Mouse (Mus musculus) neural tube, embryonic 11.5 days (tissue): ENCODE measurements around the gene Spsb4. TPM values are rescaled to one million over a fixed set of nuclear protein-coding genes. Genes with fewer than 3 reads are reported as not detected.

Experiments
- ATAC-seq: fragments of 200-750 bp; cut with Nextera tagmentation; 2 replicates; pipeline ENCODE4 v1.8.0; 2017; ENCODE audit warnings: moderate number of reproducible peaks, mild to moderate bottlenecking, moderate TSS enrichment, moderate library complexity; ENCODE audit not compliant: insufficient read depth, low FRiP score, low TSS enrichment
- DNase-seq: peaks from one replicate; pipeline ENCODE4 v3.0.0-alpha.2; 2015; ENCODE audit warnings: low spot score
- H3K27ac ChIP-seq: fragments of 300-500 bp; sonication (generic); 2 replicates; pipeline ENCODE4 v1.5.1; 2014; ENCODE audit warnings: low read depth, mild to moderate bottlenecking, low read length
- H3K27me3 ChIP-seq: fragments of 300-500 bp; sonication (generic); 2 replicates; pipeline ENCODE4 v1.6.1; 2014; ENCODE audit warnings: mild to moderate bottlenecking, low read length, mixed read lengths; ENCODE audit not compliant: control insufficient read depth, insufficient read depth
- H3K36me3 ChIP-seq: fragments of 300-500 bp; sonication (generic); 2 replicates; pipeline ENCODE4 v1.6.1; 2014; ENCODE audit warnings: mild to moderate bottlenecking, low read length, moderate library complexity, mixed read lengths; ENCODE audit not compliant: control insufficient read depth, insufficient read depth
- H3K4me1 ChIP-seq: fragments of 300-500 bp; sonication (generic); 2 replicates; pipeline ENCODE4 v1.6.1; 2014; ENCODE audit warnings: low read length, mixed read lengths; ENCODE audit not compliant: control insufficient read depth, insufficient read depth
- H3K4me2 ChIP-seq: fragments of 300-500 bp; sonication (generic); 2 replicates; pipeline ENCODE4 v1.6.1; 2014; ENCODE audit warnings: low read depth, mild to moderate bottlenecking, moderate library complexity
- H3K4me3 ChIP-seq: fragments of 300-500 bp; sonication (generic); 2 replicates; pipeline ENCODE4 v1.5.1; 2014; ENCODE audit warnings: low read depth, low read length
- H3K9ac ChIP-seq: fragments of 300-500 bp; sonication (generic); 2 replicates; pipeline ENCODE4 v1.6.1; 2014; ENCODE audit warnings: mild to moderate bottlenecking, low read length
- H3K9me3 ChIP-seq: fragments of 300-500 bp; sonication (generic); 2 replicates; pipeline ENCODE4 v1.6.1; 2016; ENCODE audit warnings: low read length; ENCODE audit not compliant: control insufficient read depth
- WGBS: fragments of 180-500 bp; shearing (Covaris S2); extraction: QIAGEN DNeasy Blood & Tissue Kit; methylation state at CpG from one replicate; pipeline ENCODE4 v1.1.7; 2014; 5-methylcytosine and 5-hydroxymethylcytosine counted together
- polyA plus RNA-seq: library from polyadenylated mRNA; unstranded; fragments of >200 nt; fragmentation: Nextera tagmentation; extraction: Ambion mirVana; gene quantifications from 2 replicates; pipeline ENCODE4 v1.2.1, GENCODE M21; 2014

Spsb4 gene
- 115 and 125 TPM in 2 replicates for polyA plus RNA-seq

DNA sequence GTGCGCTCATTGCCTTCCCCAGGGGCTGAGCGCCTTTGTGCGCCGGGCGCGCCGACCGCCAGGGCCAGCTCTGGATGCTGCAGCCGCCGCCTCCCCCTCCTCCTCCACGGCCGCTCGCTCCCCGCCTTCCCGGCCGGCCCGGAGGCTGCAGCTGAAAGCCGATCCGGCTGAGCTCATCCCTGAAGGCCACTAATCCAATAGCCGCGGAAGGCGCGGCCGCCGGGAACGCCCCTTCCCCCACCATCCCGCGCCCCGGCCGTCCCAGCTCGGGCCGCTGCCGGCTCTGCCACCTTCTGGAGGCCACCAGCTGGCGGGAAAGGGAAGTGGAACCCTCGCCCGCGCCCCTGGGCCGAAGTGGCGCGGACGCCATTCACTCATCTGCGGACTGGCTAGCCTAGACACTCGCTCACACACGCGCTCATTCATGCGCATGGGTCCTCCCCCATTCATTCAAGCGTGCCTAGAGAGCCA lies at the start of gene Spsb4:
TSS of gene Spsb4 (minus strand) at position 167 of the 471 bp plus-strand sequence.
- peak; percentile 96 for DNase-seq
- H3K4me2 ChIP-seq, result peak within 1 kb of the TSS; percentile 74
- no peaks in the 10 kb centered on the region for H3K9me3 ChIP-seq
- peak within 1 kb of the TSS; percentile 100 for H3K27ac ChIP-seq
- WGBS, result under 1% methylated on average over 46 of the region's 47 CpGs
- ATAC-seq, result peak; percentile 90
- H3K4me3 ChIP-seq, result peak within 1 kb of the TSS; percentile 84
- H3K4me1 ChIP-seq, result peaks cover 25% of the 10 kb centered on the region
- H3K9ac ChIP-seq, result peak within 1 kb of the TSS; percentile 99
- H3K36me3 ChIP-seq, result no peaks in the 10 kb centered on the region
- H3K27me3 ChIP-seq, result no peaks in the 10 kb centered on the region

DNA sequence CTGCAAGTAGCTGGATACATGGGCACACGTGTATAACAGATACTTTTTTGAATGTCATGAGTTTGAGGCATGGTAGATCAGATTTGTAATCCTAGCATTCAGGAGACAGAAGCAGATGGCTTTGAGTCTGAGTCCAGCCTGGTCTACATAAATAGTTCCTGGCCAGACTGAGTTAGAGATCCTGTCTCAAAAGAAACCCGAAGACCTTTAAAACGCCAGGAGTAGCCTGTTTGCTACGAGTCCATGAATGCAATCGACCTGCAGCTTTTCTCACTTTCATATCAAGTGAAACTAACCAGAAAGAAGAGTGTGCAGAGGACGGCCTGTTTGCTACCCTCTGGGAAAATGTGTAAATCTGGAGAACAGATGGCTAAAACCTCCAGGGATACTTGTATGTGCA lies 49.1 kb upstream of the Spsb4 start:
- H3K4me2 ChIP-seq, result no peak overlapping the region
- H3K4me1 ChIP-seq, result peaks cover 11% of the 10 kb centered on the region; the same call in 1 of the 2 replicates
- no peak overlapping the region for H3K9ac ChIP-seq
- H3K4me3 ChIP-seq, result no peak overlapping the region
- H3K9me3 ChIP-seq, result no peaks in the 10 kb centered on the region
- H3K36me3 ChIP-seq, result no peaks in the 10 kb centered on the region
- H3K27me3 ChIP-seq, result no peaks in the 10 kb centered on the region
- 75% methylated on average over 6 of the region's 6 CpGs for WGBS
- no peak for DNase-seq
- ATAC-seq, result no peak
- no peak overlapping the region for H3K27ac ChIP-seq

DNA sequence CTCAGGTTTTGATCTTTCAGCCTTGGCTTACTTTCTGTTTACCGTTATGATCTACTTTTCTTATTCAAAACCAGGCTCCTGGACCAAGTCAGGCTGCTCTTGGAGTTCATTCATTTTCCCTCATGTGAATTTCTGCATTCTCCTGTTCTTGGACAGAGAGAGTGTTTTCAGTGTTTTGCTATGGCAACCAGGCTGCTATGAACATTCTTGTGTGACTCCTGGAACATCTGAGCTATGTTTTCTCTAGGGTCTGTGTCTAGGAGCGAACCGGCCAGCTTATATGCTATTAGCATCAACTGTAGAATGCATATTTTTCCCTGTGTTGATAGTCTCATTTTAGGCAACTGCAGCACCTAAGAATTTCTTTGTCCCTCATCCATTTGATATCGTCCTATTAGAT lies 47.2 kb upstream of the Spsb4 start:
- Histone ChIP-seq H3K27ac (no peak overlapping the region), H3K4me1 (peaks cover 11% of the 10 kb centered on the region; the same call in 1 of the 2 replicates), H3K9me3 (no peaks in the 10 kb centered on the region), H3K9ac (no peak overlapping the region), H3K36me3 (no peaks in the 10 kb centered on the region), H3K27me3 (no peaks in the 10 kb centered on the region), H3K4me2 (no peak overlapping the region), H3K4me3 (no peak overlapping the region)
- WGBS, result 58% methylated on average over 4 of the region's 4 CpGs
- DNase-seq (no peak), ATAC-seq (no peak)

DNA sequence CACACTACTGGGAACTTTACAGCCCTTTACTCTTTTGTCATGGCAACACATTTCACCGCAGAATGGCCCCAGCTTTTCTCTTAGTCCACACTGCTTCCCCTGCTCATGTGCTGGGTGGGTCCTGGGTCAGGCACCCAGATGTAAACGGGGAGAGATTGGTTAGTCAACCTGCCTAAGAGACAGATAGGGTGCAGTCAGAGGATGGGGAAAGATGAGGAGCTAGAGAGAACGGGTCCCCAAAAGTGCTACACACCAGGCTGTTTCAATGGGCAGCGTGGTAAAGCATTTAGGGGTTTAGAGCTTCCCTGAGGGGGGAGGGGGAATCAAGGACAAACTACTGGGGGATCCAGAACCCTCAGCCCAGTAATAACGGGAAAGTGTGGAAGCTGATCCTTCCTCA lies 46.6 kb upstream of the Spsb4 start:
- Histone ChIP-seq H3K27ac (no peak overlapping the region), H3K4me3 (no peak overlapping the region), H3K27me3 (no peaks in the 10 kb centered on the region), H3K36me3 (no peaks in the 10 kb centered on the region), H3K9me3 (no peaks in the 10 kb centered on the region), H3K4me2 (no peak overlapping the region), H3K9ac (no peak overlapping the region), H3K4me1 (peaks cover 11% of the 10 kb centered on the region; the same call in 1 of the 2 replicates)
- 21% methylated on average over 5 of the region's 5 CpGs for WGBS
- DNase-seq, result no peak
- no peak for ATAC-seq

DNA sequence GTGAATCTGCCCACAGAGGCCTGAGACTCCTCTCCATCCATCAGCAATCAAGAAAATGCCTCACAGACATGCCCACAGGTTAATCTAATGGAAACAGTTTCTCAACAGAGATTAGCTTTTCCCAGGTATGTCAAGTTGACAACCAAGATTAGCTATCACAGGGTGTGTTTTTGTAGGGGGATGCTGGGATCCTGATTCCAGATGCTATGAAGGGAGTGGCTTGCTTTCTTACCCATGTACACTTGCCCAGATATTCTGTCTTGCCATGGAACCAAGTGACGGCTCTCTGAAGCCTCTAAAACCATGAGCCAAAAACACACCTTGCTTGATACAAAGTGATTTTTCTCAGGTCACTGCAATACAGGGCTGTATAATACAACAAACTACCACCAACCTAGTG lies 45.5 kb upstream of the Spsb4 start:
- no peaks in the 10 kb centered on the region for H3K9me3 ChIP-seq
- H3K4me1 ChIP-seq, result peaks cover 11% of the 10 kb centered on the region; the same call in 1 of the 2 replicates
- no peak overlapping the region for H3K27ac ChIP-seq
- H3K27me3 ChIP-seq, result no peaks in the 10 kb centered on the region
- ATAC-seq (no peak), DNase-seq (no peak)
- no peak overlapping the region for H3K9ac ChIP-seq
- no peaks in the 10 kb centered on the region for H3K36me3 ChIP-seq
- no peak overlapping the region for H3K4me2 ChIP-seq
- 81% methylated on average over 1 of the region's 1 CpGs for WGBS
- H3K4me3 ChIP-seq, result no peak overlapping the region

DNA sequence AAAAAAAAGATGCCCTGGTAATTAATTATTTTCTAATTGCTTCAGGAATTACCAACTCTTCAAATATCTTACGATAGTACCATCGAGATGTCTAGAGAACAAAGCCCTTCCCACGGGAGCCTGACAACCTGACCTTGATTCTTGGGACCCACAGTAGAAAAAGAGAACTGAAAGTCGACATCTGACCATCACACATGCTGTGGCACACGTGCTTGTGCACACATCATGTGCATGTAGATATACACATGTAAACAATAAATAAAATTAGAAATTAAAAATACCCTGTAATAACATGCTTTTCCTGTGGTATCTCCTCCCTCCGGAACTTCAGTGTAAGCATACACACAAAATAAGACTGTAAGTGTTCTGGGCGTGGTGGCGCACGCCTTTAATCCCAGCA lies 43.1 kb upstream of the Spsb4 start:
- Histone ChIP-seq H3K4me3 (no peak overlapping the region), H3K27ac (no peak overlapping the region), H3K4me2 (no peak overlapping the region), H3K4me1 (peaks cover 9% of the 10 kb centered on the region), H3K36me3 (no peaks in the 10 kb centered on the region), H3K9me3 (no peaks in the 10 kb centered on the region), H3K9ac (no peak overlapping the region), H3K27me3 (no peaks in the 10 kb centered on the region)
- ATAC-seq, result no peak
- WGBS, result 96% methylated on average over 9 of the region's 9 CpGs
- no peak for DNase-seq

DNA sequence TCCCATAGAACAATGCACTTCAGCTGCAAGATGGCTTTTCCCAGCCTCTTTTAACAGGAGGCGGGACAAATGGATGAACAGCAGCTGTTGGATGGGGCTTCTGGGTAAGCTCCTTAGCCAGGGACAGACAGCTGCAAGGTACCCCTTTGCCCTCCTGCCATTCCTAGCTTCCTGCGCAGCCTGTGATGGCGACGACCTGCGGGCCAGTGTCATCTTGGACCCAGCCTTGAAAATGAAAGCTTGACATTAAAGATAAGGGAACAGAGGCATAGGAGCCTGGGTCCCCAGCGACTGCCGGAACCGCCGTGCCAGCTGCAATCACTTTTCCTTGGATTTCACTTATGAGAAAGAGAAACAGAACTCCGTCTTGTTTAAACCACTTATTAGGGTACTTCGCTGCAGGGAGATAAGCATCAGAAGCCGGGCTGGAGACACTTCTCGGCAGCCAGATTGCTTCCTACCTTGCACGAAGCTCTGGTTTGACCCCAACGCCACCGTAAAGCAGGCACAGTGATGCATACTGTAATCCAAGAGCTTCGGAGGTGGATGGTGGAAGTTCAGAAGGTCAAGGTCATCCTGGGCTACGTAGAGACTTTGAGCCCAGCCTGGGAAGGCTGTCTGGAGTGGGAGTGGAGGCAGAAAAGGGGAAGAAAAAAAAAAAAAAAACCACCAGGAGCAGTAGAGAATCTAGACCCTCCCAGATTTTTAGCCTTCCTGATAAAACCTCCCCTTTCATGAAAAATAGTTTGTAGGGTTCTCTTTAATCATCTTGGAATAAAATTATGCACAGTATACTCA lies 38.1 kb upstream of the Spsb4 start:
- DNase-seq, result no peak
- no peak overlapping the region for H3K4me3 ChIP-seq
- no peak for ATAC-seq

DNA sequence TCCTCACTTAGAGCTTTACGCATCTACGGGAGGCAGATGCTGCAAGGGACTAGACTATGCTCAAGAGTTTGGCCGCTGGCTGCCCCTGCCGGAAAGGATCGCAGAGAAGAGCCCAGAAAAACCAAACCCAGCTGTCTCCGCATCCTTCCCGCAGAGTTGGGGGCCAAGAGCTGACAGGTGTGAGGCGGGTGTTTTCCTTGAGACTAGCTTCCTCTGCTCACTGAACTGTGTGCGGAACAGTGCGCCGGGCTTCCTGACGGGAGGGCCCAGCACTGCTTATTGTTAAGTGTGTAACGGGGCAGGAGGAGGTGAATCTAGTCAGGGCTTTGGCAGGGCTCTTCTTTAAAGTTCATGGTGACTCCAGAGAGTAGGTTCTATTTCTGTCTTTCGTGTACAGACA lies 37.3 kb upstream of the Spsb4 start:
- H3K9ac ChIP-seq, result no peak overlapping the region; the same call in 1 of the 2 replicates

More for the DNA sequence above, 38.1 kb upstream of the Spsb4 start:
- 67% methylated on average over 18 of the region's 18 CpGs for WGBS
- Histone ChIP-seq H3K27ac (peak overlapping the region; percentile 49; the same call in 1 of the 2 replicates), H3K4me1 (peaks cover 10% of the 10 kb centered on the region), H3K27me3 (no peaks in the 10 kb centered on the region), H3K9ac (no peak overlapping the region; the same call in 1 of the 2 replicates), H3K4me2 (no peak overlapping the region), H3K9me3 (no peaks in the 10 kb centered on the region), H3K36me3 (no peaks in the 10 kb centered on the region)

DNA sequence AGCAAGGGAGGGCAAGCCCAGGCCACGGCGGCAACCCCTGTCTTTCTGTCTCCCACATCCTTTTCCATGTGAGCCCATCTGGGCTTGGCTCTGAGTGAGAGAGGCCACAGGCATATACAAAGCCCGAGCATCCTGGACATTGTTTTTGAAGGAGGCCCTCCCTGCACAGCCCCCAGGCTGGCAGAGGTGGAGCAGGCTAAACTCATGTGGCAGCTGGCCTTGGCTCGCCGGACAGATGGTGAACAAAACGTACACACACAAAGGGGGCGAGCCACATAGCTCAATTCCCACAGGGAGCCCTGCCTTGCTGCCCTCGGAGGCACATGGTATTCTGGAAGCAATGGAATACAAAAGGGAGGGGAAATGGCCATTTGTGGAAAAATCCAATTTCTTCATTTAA lies 32.5 kb upstream of the Spsb4 start:
- no peak overlapping the region for H3K4me2 ChIP-seq
- H3K9ac ChIP-seq, result no peak overlapping the region
- H3K4me1 ChIP-seq, result peaks cover 8% of the 10 kb centered on the region
- ATAC-seq (peak; percentile 92), DNase-seq (peak; percentile 71)
- H3K36me3 ChIP-seq, result no peaks in the 10 kb centered on the region
- H3K9me3 ChIP-seq, result no peaks in the 10 kb centered on the region
- no peaks in the 10 kb centered on the region for H3K27me3 ChIP-seq
- peak overlapping the region; percentile 69 for H3K27ac ChIP-seq
- H3K4me3 ChIP-seq, result no peak overlapping the region
- 33% methylated on average over 8 of the region's 8 CpGs for WGBS

More for the DNA sequence above, 37.3 kb upstream of the Spsb4 start:
- Histone ChIP-seq H3K9me3 (no peaks in the 10 kb centered on the region), H3K4me2 (no peak overlapping the region), H3K36me3 (no peaks in the 10 kb centered on the region), H3K27ac (peak overlapping the region; percentile 42; the same call in 1 of the 2 replicates), H3K4me1 (peaks cover 15% of the 10 kb centered on the region), H3K4me3 (no peak overlapping the region), H3K27me3 (no peaks in the 10 kb centered on the region)
- no peak for ATAC-seq
- peak; percentile 33 for DNase-seq
- WGBS, result 54% methylated on average over 14 of the region's 14 CpGs
